Mouse (Mus musculus) midbrain, embryonic 16.5 days (tissue): ENCODE results near the gene Zfyve9. TPM values are rescaled to one million over a fixed set of nuclear protein-coding genes. Genes with fewer than 3 reads are reported as not detected.
A peak's percentile ranks its signal among the peaks of the same experiment; 100 is the strongest.

ENCODE experiments used
- ATAC-seq: fragments of 200-750 bp; cut with Nextera tagmentation; 2 replicates; pipeline ENCODE4 v1.8.0; 2017; ENCODE audit warnings: moderate TSS enrichment
- H3K27ac ChIP-seq: fragments of 300-500 bp; sonication (generic); 2 replicates; pipeline ENCODE4 v1.5.1; 2014; ENCODE audit warnings: mild to moderate bottlenecking, low read length, mixed read lengths
- H3K27me3 ChIP-seq: fragments of 300-500 bp; sonication (generic); 2 replicates; pipeline ENCODE4 v1.6.1; 2014; ENCODE audit warnings: low read depth, low read length, mixed read lengths; ENCODE audit not compliant: control insufficient read depth, insufficient read depth
- H3K36me3 ChIP-seq: fragments of 300-500 bp; sonication (generic); 2 replicates; pipeline ENCODE4 v1.6.1; 2014; ENCODE audit warnings: mild to moderate bottlenecking, low read length, moderate library complexity, mixed read lengths; ENCODE audit not compliant: control insufficient read depth, insufficient read depth
- H3K4me1 ChIP-seq: fragments of 300-500 bp; sonication (generic); 2 replicates; pipeline ENCODE4 v1.6.1; 2014; ENCODE audit warnings: mild to moderate bottlenecking, low read length, mixed read lengths; ENCODE audit not compliant: control insufficient read depth, insufficient read depth
- H3K4me2 ChIP-seq: fragments of 300-500 bp; sonication (generic); 2 replicates; pipeline ENCODE4 v1.6.1; 2014; ENCODE audit warnings: mild to moderate bottlenecking, low read length, mixed read lengths
- H3K4me3 ChIP-seq: fragments of 300-500 bp; sonication (generic); 2 replicates; pipeline ENCODE4 v1.5.1; 2014; ENCODE audit warnings: low read depth, mild to moderate bottlenecking, low read length, moderate library complexity, mixed read lengths
- H3K9ac ChIP-seq: fragments of 300-500 bp; sonication (generic); 2 replicates; pipeline ENCODE4 v1.6.1; 2014; ENCODE audit warnings: low read depth, low read length, mixed read lengths
- H3K9me3 ChIP-seq: fragments of 300-500 bp; sonication (generic); replicated peaks from 2 replicates; pipeline ENCODE4 v1.6.1; 2014; ENCODE audit warnings: mild to moderate bottlenecking, low read length, mixed read lengths; ENCODE audit not compliant: control insufficient read depth, poor library complexity, severe bottlenecking
- WGBS: fragments of 180-500 bp; shearing (Covaris S2); extraction: QIAGEN DNeasy Blood & Tissue Kit; methylation state at CpG from one replicate; pipeline ENCODE4 v1.1.7; 2014; 5-methylcytosine and 5-hydroxymethylcytosine counted together
- polyA plus RNA-seq: library from polyadenylated mRNA; unstranded; fragments of >200 nt; fragmentation: Nextera tagmentation; extraction: Ambion mirVana; gene quantifications from 2 replicates; pipeline ENCODE4 v1.2.1, GENCODE M21; 2015

The Zfyve9 gene
- polyA plus RNA-seq = 5.7 and 6.3 TPM in 2 replicates

DNA sequence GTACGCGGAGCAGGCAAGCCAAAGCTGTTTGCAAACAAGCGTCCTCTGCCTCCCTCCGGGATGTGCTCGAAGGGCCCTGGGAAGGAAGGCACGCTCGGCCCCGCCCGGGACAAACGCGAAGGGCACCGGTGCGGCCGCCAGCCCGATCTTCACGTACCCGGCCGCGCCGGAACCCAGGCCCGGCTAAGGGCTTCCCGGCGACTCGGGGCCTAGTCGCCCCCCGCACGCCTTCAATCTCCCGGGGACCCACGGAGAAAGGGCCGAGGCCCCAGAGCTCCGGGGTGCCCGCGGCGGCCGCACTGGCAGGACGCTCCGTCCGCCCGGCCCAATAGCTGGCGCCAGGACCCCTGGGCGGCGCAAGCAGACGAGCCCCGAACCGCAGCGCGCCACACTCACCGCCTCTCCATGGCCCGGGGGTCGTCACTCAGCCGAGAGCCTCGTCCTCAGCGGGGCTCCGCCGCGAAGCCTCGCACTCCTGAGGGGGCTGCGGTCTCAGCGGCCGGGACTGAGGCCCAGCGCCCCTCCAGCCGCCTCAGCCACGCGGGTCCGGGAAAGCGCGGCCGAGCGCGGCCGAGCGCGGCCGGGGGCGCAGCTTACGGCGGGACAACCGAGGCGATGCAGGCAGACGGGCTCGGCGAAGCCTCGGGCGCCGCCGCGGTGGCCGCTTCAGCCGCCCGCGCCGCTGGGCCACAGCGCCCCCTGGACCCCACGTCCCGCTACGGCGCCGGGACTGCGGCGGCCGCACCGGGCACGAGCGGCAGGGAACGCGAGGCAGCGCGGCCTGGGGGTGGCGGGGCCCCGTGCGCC, at the start of gene Zfyve9:
Gene Zfyve9 (minus strand): TSS at position 742 of the 807 bp plus-strand sequence.
- H3K27ac ChIP-seq = peak within 1 kb of the TSS; percentile 94
- H3K9ac ChIP-seq = peak within 1 kb of the TSS; percentile 94
- H3K27me3 ChIP-seq = no peaks in the 10 kb centered on the region
- ATAC-seq = peak; percentile 90
- H3K4me1 ChIP-seq = peaks cover 8% of the 10 kb centered on the region
- no peaks in the 10 kb centered on the region for H3K9me3 ChIP-seq
- H3K4me3 ChIP-seq = peak within 1 kb of the TSS; percentile 77
- H3K4me2 ChIP-seq = peak within 1 kb of the TSS; percentile 50
- under 1% methylated on average over 80 of the region's 111 CpGs for WGBS
- no peaks in the 10 kb centered on the region for H3K36me3 ChIP-seq

DNA sequence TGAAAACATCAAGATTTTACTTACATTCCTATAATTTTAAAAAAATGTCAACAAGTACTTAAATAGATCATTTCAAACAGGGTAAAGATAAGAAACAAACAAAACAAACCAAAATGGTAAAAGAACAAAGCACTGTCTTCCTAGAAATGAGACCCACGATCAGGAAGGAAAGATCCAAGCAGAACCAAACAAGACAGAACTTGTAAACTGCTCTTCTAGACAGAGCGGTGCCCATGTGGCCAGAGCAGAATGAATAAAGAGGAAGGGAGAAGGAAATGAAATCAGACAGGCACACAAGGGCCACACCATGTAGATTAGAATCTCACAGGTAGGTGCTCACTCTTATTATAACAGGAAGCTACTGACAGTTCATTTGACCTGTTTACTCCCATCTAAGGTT, 46.0 kb upstream of the Zfyve9 start:
- H3K9me3 ChIP-seq = no peaks in the 10 kb centered on the region
- H3K4me2 ChIP-seq = no peak overlapping the region
- H3K4me3 ChIP-seq = no peak overlapping the region
- H3K36me3 ChIP-seq = peaks cover 18% of the 10 kb centered on the region; the same call in 1 of the 2 replicates
- H3K4me1 ChIP-seq = peaks cover 6% of the 10 kb centered on the region
- 94% methylated on average over 2 of the region's 2 CpGs for WGBS
- no peak overlapping the region for H3K27ac ChIP-seq
- no peak overlapping the region for H3K9ac ChIP-seq
- H3K27me3 ChIP-seq = no peaks in the 10 kb centered on the region
- ATAC-seq = no peak

DNA sequence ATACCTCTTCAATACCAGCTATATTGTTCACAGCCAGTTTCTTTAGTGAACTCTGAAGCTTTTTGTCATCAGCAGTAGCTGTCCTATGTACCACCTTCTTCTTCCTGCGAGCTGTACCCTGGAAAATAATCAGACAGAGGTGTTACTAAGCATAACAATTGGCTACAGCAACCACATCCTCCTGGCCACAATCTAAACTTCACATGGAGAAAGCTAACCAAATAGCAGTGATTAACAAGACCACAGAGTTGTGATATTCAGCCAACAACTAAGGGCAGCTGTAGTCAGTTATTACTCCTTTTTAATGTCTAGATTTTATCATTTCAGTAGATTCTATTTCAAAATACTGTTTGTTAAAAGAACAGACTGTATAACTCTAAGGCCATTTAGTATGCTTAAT, 45.5 kb upstream of the Zfyve9 start:
- WGBS = 88% methylated on average over 1 of the region's 1 CpGs
- ATAC-seq = no peak
- H3K36me3 ChIP-seq = peaks cover 18% of the 10 kb centered on the region; the same call in 1 of the 2 replicates

DNA sequence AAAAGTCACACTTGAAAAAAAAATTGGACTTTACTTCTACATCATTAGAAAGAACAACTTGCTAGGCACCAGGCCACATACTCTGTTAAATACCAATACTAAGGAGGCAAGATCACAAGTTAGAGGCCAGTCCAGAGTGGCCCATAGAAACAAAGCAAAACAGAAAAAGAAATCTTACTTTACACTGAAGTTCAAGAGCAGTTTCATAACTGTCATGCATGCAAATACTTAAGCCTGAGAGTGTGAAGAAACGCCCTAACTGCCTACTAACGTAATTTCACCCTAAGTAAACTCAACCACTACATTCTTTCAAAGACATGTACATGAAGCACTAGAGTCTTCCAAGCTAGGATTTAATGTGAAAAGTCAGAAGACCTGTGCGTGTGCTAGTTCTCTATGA, 45.1 kb upstream of the Zfyve9 start:
- Histone ChIP-seq H3K9me3 (no peaks in the 10 kb centered on the region), H3K4me3 (no peak overlapping the region), H3K36me3 (peaks cover 18% of the 10 kb centered on the region; the same call in 1 of the 2 replicates), H3K27ac (no peak overlapping the region), H3K9ac (no peak overlapping the region), H3K4me2 (no peak overlapping the region), H3K27me3 (no peaks in the 10 kb centered on the region), H3K4me1 (no peaks in the 10 kb centered on the region; the same call in 1 of the 2 replicates)
- ATAC-seq = no peak
- 94% methylated on average over 3 of the region's 3 CpGs for WGBS

More for the DNA sequence above, 45.5 kb upstream of the Zfyve9 start:
- no peaks in the 10 kb centered on the region for H3K27me3 ChIP-seq
- H3K4me2 ChIP-seq = no peak overlapping the region
- H3K9ac ChIP-seq = no peak overlapping the region
- no peak overlapping the region for H3K4me3 ChIP-seq
- H3K4me1 ChIP-seq = peaks cover 4% of the 10 kb centered on the region
- H3K9me3 ChIP-seq = no peaks in the 10 kb centered on the region
- H3K27ac ChIP-seq = no peak overlapping the region

DNA sequence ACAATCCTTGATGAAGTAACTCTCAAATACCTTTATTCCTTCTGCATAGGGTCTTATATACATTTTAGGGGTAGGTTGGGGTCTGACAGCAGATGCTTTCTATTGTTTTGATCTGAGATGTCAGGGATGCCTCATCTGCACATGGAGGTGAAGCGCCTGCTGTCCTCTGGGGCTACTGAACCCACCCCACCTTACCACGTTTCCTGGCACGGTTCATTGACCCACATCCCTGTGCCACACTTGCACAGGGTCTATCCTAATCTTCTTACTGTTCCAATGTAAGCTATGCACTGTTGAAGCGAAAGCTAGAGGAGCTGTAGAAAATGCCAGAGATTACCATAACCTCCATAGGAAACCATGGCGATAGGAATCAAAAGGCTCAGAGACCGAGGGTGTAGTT, 31.0 kb upstream of the Zfyve9 start:
- Histone ChIP-seq H3K9ac (no peak overlapping the region), H3K4me2 (no peak overlapping the region), H3K9me3 (no peaks in the 10 kb centered on the region), H3K27ac (no peak overlapping the region), H3K4me3 (no peak overlapping the region), H3K27me3 (no peaks in the 10 kb centered on the region), H3K4me1 (no peaks in the 10 kb centered on the region), H3K36me3 (peaks cover 6% of the 10 kb centered on the region; the same call in 1 of the 2 replicates)
- ATAC-seq = peak; percentile 11; the same call in 1 of the 2 replicates
- WGBS = 50% methylated on average over 6 of the region's 6 CpGs

DNA sequence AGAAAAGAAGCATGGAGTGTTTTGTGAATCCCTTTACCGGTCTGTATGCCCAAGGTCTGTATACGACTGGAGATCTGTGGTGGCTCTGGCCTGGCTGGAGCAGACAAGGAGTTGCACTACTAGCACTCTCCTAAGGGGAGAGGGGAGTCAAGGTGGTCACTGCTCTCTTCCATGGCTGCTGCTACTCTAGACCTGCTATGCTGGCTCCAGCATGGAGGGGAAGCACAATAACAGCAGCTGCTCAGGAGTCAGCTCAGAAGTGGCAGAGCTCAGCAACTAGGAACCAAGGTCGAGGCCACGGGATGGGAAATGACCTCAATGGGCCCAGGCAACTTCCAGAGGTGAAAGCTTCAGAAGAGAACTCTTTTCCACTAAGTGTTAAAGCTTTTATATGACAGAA, 30.5 kb upstream of the Zfyve9 start:
- H3K27ac ChIP-seq = no peak overlapping the region
- H3K4me2 ChIP-seq = no peak overlapping the region
- 0 out of 2 replicates have a peak, but pooled peaks have one; percentile 14 for ATAC-seq
- H3K4me1 ChIP-seq = no peaks in the 10 kb centered on the region
- H3K36me3 ChIP-seq = peaks cover 6% of the 10 kb centered on the region; the same call in 1 of the 2 replicates
- no peak overlapping the region for H3K4me3 ChIP-seq
- whole genome bisulfite sequencing = 69% methylated on average over 4 of the region's 4 CpGs
- H3K9me3 ChIP-seq = no peaks in the 10 kb centered on the region
- H3K9ac ChIP-seq = no peak overlapping the region
- H3K27me3 ChIP-seq = no peaks in the 10 kb centered on the region

DNA sequence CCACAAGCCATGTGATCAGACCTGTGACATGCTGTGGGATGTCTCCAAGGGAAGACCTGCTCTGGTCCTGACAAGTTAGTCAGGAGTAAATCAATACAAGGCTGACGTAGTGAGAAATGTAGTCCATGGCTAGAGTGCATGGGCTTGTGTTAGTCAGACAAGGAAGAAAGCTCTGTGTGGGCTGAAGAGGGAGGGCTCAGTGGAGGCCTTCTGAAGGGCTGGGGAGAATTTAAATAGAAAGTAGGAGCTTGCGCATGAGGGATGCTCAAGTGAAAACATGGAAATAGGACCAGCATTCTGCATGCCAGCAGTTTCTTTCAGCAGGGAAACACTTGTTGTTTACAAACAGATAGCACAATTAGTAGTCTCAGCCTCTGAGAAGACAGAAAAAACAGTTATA, 22.9 kb upstream of the Zfyve9 start:
- WGBS = 75% methylated on average over 2 of the region's 2 CpGs

DNA sequence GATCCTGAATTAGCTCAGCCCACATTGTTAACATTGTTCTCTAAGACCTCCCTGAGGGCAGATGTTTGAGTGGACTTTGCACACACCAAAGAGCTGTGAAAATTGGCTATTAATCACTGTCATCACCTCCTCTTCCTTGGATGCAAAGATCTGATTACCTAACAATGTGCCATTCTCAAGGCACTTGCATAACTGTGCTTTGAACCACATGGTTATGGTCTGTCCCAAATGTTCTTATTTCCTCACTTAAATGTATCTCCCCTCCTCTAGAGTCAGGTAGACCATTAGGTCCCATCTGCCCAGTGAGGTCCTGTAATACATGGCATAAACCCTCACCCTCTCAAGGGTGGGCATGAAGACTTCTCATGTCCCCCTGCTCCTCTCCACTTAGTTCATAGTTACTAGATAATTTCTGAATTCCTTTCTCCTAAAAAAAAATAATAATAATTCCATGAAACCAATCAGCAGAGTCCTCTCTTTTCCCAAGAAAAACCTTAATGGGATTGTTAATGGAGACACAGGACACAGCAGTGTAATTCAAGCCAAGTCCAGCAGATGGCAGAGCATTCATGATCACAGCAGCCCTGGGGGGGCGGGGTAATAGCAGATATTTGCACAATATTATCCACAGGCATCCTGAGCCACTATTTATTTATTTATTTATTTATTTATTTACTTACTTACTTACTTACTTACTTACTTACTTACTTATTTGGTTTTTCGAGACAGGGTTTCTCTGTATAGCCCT, 17.7 kb upstream of the Zfyve9 start:
- Histone ChIP-seq H3K4me3 (no peak overlapping the region), H3K36me3 (no peaks in the 10 kb centered on the region), H3K9ac (no peak overlapping the region), H3K9me3 (no peaks in the 10 kb centered on the region), H3K27ac (no peak overlapping the region), H3K4me1 (no peaks in the 10 kb centered on the region), H3K27me3 (no peaks in the 10 kb centered on the region), H3K4me2 (no peak overlapping the region)
- no peak for ATAC-seq
- WGBS = 63% methylated on average over 2 of the region's 2 CpGs

More for the DNA sequence above, 22.9 kb upstream of the Zfyve9 start:
- no peak overlapping the region for H3K27ac ChIP-seq
- no peak for ATAC-seq
- no peak overlapping the region for H3K4me2 ChIP-seq
- no peaks in the 10 kb centered on the region for H3K27me3 ChIP-seq
- H3K4me3 ChIP-seq = no peak overlapping the region
- H3K36me3 ChIP-seq = no peaks in the 10 kb centered on the region
- no peaks in the 10 kb centered on the region for H3K9me3 ChIP-seq
- no peak overlapping the region for H3K9ac ChIP-seq
- H3K4me1 ChIP-seq = no peaks in the 10 kb centered on the region

DNA sequence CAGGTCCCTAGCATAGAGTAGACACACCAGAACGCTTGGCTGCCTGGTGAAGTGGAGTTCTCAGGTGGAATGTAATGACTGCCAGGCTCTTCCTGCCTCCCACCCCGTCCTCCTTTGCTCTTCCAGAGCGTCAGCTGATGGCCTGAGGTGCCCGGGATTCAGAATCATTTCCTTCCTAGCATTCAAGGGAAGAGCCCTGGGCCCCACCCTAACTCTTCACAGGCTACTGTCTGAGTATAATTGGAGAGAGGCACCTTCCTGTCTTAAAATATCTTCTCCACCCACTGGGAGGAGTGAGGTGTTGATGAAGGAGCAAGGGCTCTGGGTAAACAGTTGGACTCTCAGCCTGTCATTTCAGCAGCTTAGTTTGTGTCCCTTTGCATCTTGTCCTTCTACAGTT, 16.1 kb upstream of the Zfyve9 start:
- H3K4me1 ChIP-seq = no peaks in the 10 kb centered on the region
- WGBS = 66% methylated on average over 4 of the region's 4 CpGs
- no peaks in the 10 kb centered on the region for H3K36me3 ChIP-seq
- H3K27ac ChIP-seq = no peak overlapping the region
- H3K4me2 ChIP-seq = no peak overlapping the region
- no peaks in the 10 kb centered on the region for H3K27me3 ChIP-seq
- H3K4me3 ChIP-seq = no peak overlapping the region
- H3K9me3 ChIP-seq = no peaks in the 10 kb centered on the region
- ATAC-seq = no peak
- no peak overlapping the region for H3K9ac ChIP-seq
